Mouse (Mus musculus): Measurements from ENCODE around the gene 1700017N19Rik. TPM values are rescaled to one million over a fixed set of nuclear protein-coding genes. Genes with fewer than 3 reads are reported as not detected.

1700017N19Rik gene
- polyA plus RNA-seq, 1 experiment from 2014 or later: not detected

- no peak for ATAC-seq
- no peak for TF ChIP-seq CTCF (IDR thresholded peaks at IDR 0.05; ENCODE audit: low read depth)
- 80% methylated on average over 3 of the region's 3 CpGs for WGBS
- Histone ChIP-seq H3K27me3 (replicated peaks; ENCODE audit: control insufficient read depth, insufficient read depth, low read length) (no peaks in the 10 kb centered on the region), H3K4me1 (replicated peaks; ENCODE audit: control insufficient read depth, insufficient read depth, low read length) (no peaks in the 10 kb centered on the region), H3K36me3 (ENCODE audit: control insufficient read depth, insufficient read depth) (no peaks in the 10 kb centered on the region), H3K9ac (ENCODE audit: low read depth, low read length) (no peak overlapping the region), H3K9me3 (ENCODE audit: control insufficient read depth) (no peaks in the 10 kb centered on the region), H3K4me2 (replicated peaks; ENCODE audit: low read depth) (no peak overlapping the region), H3K4me3 (ENCODE audit: low read depth, low read length) (no peak overlapping the region), H3K27ac (ENCODE audit: low read depth, low read length) (no peak overlapping the region)
Measured at GRCm38 (mm10) chr10:100642887-100643286, 52.6 kb downstream of the 1700017N19Rik start.

- H3K9ac ChIP-seq (ENCODE audit: low read depth, low read length): no peak overlapping the region
- H3K4me1 ChIP-seq (replicated peaks; ENCODE audit: control insufficient read depth, insufficient read depth, low read length): no peaks in the 10 kb centered on the region
- no peak overlapping the region for H3K27ac ChIP-seq (ENCODE audit: low read depth, low read length)
- H3K9me3 ChIP-seq (ENCODE audit: control insufficient read depth): no peaks in the 10 kb centered on the region
- 75% methylated on average over 4 of the region's 4 CpGs for WGBS
- H3K36me3 ChIP-seq (ENCODE audit: control insufficient read depth, insufficient read depth): no peaks in the 10 kb centered on the region
- no peaks in the 10 kb centered on the region for H3K27me3 ChIP-seq (replicated peaks; ENCODE audit: control insufficient read depth, insufficient read depth, low read length)
- H3K4me3 ChIP-seq (ENCODE audit: low read depth, low read length): no peak overlapping the region
- no peak overlapping the region for H3K4me2 ChIP-seq (replicated peaks; ENCODE audit: low read depth)
- ATAC-seq: no peak
- TF ChIP-seq CTCF (IDR thresholded peaks at IDR 0.05; ENCODE audit: low read depth): no peak
Measured at GRCm38 (mm10) chr10:100645331-100645935, 55.1 kb downstream of the 1700017N19Rik start.

GRCm38 (mm10) chr10:100654183-100654582 lies 63.9 kb downstream of the 1700017N19Rik start:
- TF ChIP-seq CTCF (IDR thresholded peaks at IDR 0.05; ENCODE audit: low read depth): no peak
- H3K27me3 ChIP-seq (replicated peaks; ENCODE audit: control insufficient read depth, insufficient read depth, low read length): no peaks in the 10 kb centered on the region
- no peak overlapping the region for H3K27ac ChIP-seq (ENCODE audit: low read depth, low read length)
- no peaks in the 10 kb centered on the region for H3K4me1 ChIP-seq (replicated peaks; ENCODE audit: control insufficient read depth, insufficient read depth, low read length)
- no peaks in the 10 kb centered on the region for H3K9me3 ChIP-seq (ENCODE audit: control insufficient read depth)
- no peaks in the 10 kb centered on the region for H3K36me3 ChIP-seq (ENCODE audit: control insufficient read depth, insufficient read depth)
- H3K9ac ChIP-seq (ENCODE audit: low read depth, low read length): no peak overlapping the region
- no peak overlapping the region for H3K4me2 ChIP-seq (replicated peaks; ENCODE audit: low read depth)
- no peak overlapping the region for H3K4me3 ChIP-seq (ENCODE audit: low read depth, low read length)
- no peak for ATAC-seq

- 67% methylated on average over 2 of the region's 2 CpGs for WGBS
- H3K9me3 ChIP-seq (ENCODE audit: control insufficient read depth): no peaks in the 10 kb centered on the region
Measured at GRCm38 (mm10) chr10:100661970-100662590, 71.8 kb downstream of the 1700017N19Rik start.

More at GRCm38 (mm10) chr10:100661970-100662590, 71.8 kb downstream of the 1700017N19Rik start:
- Histone ChIP-seq H3K27me3 (replicated peaks; ENCODE audit: control insufficient read depth, insufficient read depth, low read length) (no peaks in the 10 kb centered on the region), H3K4me1 (replicated peaks; ENCODE audit: control insufficient read depth, insufficient read depth, low read length) (no peaks in the 10 kb centered on the region), H3K9ac (ENCODE audit: low read depth, low read length) (no peak overlapping the region), H3K36me3 (ENCODE audit: control insufficient read depth, insufficient read depth) (no peaks in the 10 kb centered on the region), H3K27ac (ENCODE audit: low read depth, low read length) (no peak overlapping the region), H3K4me3 (ENCODE audit: low read depth, low read length) (no peak overlapping the region), H3K4me2 (replicated peaks; ENCODE audit: low read depth) (no peak overlapping the region)
- no peak for ATAC-seq
- TF ChIP-seq CTCF (IDR thresholded peaks at IDR 0.05; ENCODE audit: low read depth): no peak

Other genes with a start within 250 kb of the 1700017N19Rik start
- gene Gm4302, start 249.6 kb upstream of the 1700017N19Rik start, polyA plus RNA-seq (2015; fragmentation: Nextera tagmentation; extraction: Ambion mirVana): not detected in 2 replicates
- gene Gm4303, start 244.5 kb upstream of the 1700017N19Rik start, polyA plus RNA-seq (2015; fragmentation: Nextera tagmentation; extraction: Ambion mirVana): not detected in 2 replicates
- gene Gm4305, start 239.4 kb upstream of the 1700017N19Rik start, polyA plus RNA-seq (2015; fragmentation: Nextera tagmentation; extraction: Ambion mirVana): not detected in 2 replicates
- not detected in 2 replicates for gene Gm4307, start 229.1 kb upstream of the 1700017N19Rik start, polyA plus RNA-seq (2015; fragmentation: Nextera tagmentation; extraction: Ambion mirVana)
- gene Gm4312, start 207.9 kb upstream of the 1700017N19Rik start, polyA plus RNA-seq (2015; fragmentation: Nextera tagmentation; extraction: Ambion mirVana): not detected in 2 replicates
- 4.5 and 5.9 TPM in 2 replicates for gene Tmtc3, start 103.1 kb upstream of the 1700017N19Rik start, polyA plus RNA-seq (2015; fragmentation: Nextera tagmentation; extraction: Ambion mirVana)
- 1.6 and 1.7 TPM in 2 replicates for gene Cep290, start 102.9 kb upstream of the 1700017N19Rik start, polyA plus RNA-seq (2015; fragmentation: Nextera tagmentation; extraction: Ambion mirVana)
- gene 4930430F08Rik, start 61 bp upstream of the 1700017N19Rik start, polyA plus RNA-seq (2015; fragmentation: Nextera tagmentation; extraction: Ambion mirVana): 3.6 TPM in 2 replicates